Comparison of ENCODE assay signal across 21 mouse cellular contexts in genomic region chr14:36756056-36756455, GRCm38 (mm10).
DNase-seq lines count a peak whose midpoint lies in the region; ATAC-seq and TF ChIP-seq lines count a peak whose summit lies in the region.
"Had no signal": no experiment of that assay in that cellular context is flagged by ENCODE, and none has a peak within 500 bp of the region (broad histone marks: within the 10 kb centered on the region; RNA-seq: fewer than 3 reads in every experiment).

No protein-coding gene starts in this region.

- no peaks in the 10 kb centered on the region for H3K4me1 ChIP-seq in kidney, embryonic 15.5 days
- no peaks in the 10 kb centered on the region for H3K4me1 ChIP-seq in stomach, embryonic 15.5 days
- no peaks in the 10 kb centered on the region for H3K4me1 ChIP-seq in stomach, postnatal 0 days (replicated peaks; ENCODE audit: control insufficient read depth, insufficient read depth)
- H3K4me1 ChIP-seq: embryonic facial prominence, embryonic 13.5 days; embryonic facial prominence, embryonic 15.5 days; forebrain, embryonic 10.5 days; forebrain, embryonic 12.5 days had no signal

- no peak overlapping the region for H3K4me3 ChIP-seq in kidney, embryonic 15.5 days (replicated peaks)
- no peak overlapping the region for H3K4me3 ChIP-seq in stomach, embryonic 15.5 days (replicated peaks)
- no peak overlapping the region for H3K4me3 ChIP-seq in stomach, postnatal 0 days (ENCODE audit: low read depth, low read length)
- H3K4me3 ChIP-seq: embryonic facial prominence, embryonic 13.5 days; embryonic facial prominence, embryonic 15.5 days; erythroblast, embryonic 14.5 days; forebrain, embryonic 10.5 days; forebrain, embryonic 12.5 days had no signal

- H3K4me2 ChIP-seq in kidney, embryonic 15.5 days: no peak overlapping the region
- no peak overlapping the region for H3K4me2 ChIP-seq in stomach, embryonic 15.5 days
- H3K4me2 ChIP-seq in stomach, postnatal 0 days (replicated peaks; ENCODE audit: low read depth): no peak overlapping the region
- H3K4me2 ChIP-seq: embryonic facial prominence, embryonic 13.5 days; embryonic facial prominence, embryonic 15.5 days; forebrain, embryonic 12.5 days had no signal

- TF ChIP-seq CTCF in stomach, postnatal 0 days (IDR thresholded peaks at IDR 0.05; ENCODE audit: low read depth): no peak

- DNase-seq in cerebellum, postnatal 14 days: peak; percentile 23 to 24
- no peak for DNase-seq in cerebellum, adult 9-10 months
- DNase-seq in kidney, adult 11 months: no peak
- no peak for DNase-seq in stomach, postnatal 0 days (ENCODE audit: low spot score)
- DNase-seq: adrenal gland, adult 2 months; adrenal gland, postnatal 10 days; adrenal gland, postnatal 25 days; cerebellum, adult 11 months; cerebellum, adult 18-20 months; cerebellum, adult 8-10 months; cerebellum, postnatal 36 days; embryo, embryonic 11 days had no signal

- no peaks in the 10 kb centered on the region for H3K27me3 ChIP-seq in kidney, embryonic 15.5 days
- no peaks in the 10 kb centered on the region for H3K27me3 ChIP-seq in stomach, embryonic 15.5 days (replicated peaks)
- H3K27me3 ChIP-seq in stomach, postnatal 0 days (ENCODE audit: control insufficient read depth, insufficient read depth, low read length): no peaks in the 10 kb centered on the region
- H3K27me3 ChIP-seq: embryonic facial prominence, embryonic 13.5 days; embryonic facial prominence, embryonic 15.5 days; forebrain, embryonic 12.5 days had no signal

- WGBS in kidney, embryonic 15.5 days: 63% methylated on average over 6 of the region's 6 CpGs
- WGBS in stomach, embryonic 15.5 days: 79% methylated on average over 6 of the region's 6 CpGs
- 67% methylated on average over 6 of the region's 6 CpGs for WGBS in stomach, postnatal 0 days

- no peaks in the 10 kb centered on the region for H3K9me3 ChIP-seq in kidney, embryonic 15.5 days (replicated peaks)
- H3K9me3 ChIP-seq in stomach, embryonic 15.5 days: no peaks in the 10 kb centered on the region
- H3K9me3 ChIP-seq in stomach, postnatal 0 days (ENCODE audit: control insufficient read depth, low read length): no peaks in the 10 kb centered on the region
- H3K9me3 ChIP-seq: embryonic facial prominence, embryonic 13.5 days; embryonic facial prominence, embryonic 15.5 days; forebrain, embryonic 10.5 days; forebrain, embryonic 12.5 days had no signal

- H3K36me3 ChIP-seq in kidney, embryonic 15.5 days: no peaks in the 10 kb centered on the region
- no peaks in the 10 kb centered on the region for H3K36me3 ChIP-seq in stomach, embryonic 15.5 days
- no peaks in the 10 kb centered on the region for H3K36me3 ChIP-seq in stomach, postnatal 0 days (ENCODE audit: control insufficient read depth, insufficient read depth, low read length)
- H3K36me3 ChIP-seq: embryonic facial prominence, embryonic 13.5 days; embryonic facial prominence, embryonic 15.5 days; forebrain, embryonic 10.5 days; forebrain, embryonic 12.5 days had no signal

- TF ChIP-seq EP300 in stomach, postnatal 0 days (optimal IDR thresholded peaks at IDR 0.05): no peak

- no peak overlapping the region for H3K9ac ChIP-seq in kidney, embryonic 15.5 days
- no peak overlapping the region for H3K9ac ChIP-seq in stomach, embryonic 15.5 days
- H3K9ac ChIP-seq in stomach, postnatal 0 days (ENCODE audit: low read length): no peak overlapping the region
- H3K9ac ChIP-seq: embryonic facial prominence, embryonic 13.5 days; embryonic facial prominence, embryonic 15.5 days; forebrain, embryonic 12.5 days had no signal

- H3K27ac ChIP-seq in kidney, embryonic 15.5 days: no peak overlapping the region
- H3K27ac ChIP-seq in stomach, embryonic 15.5 days: no peak overlapping the region
- H3K27ac ChIP-seq in stomach, postnatal 0 days (replicated peaks): no peak overlapping the region
- H3K27ac ChIP-seq: embryonic facial prominence, embryonic 13.5 days; embryonic facial prominence, embryonic 15.5 days; forebrain, embryonic 10.5 days; forebrain, embryonic 12.5 days had no signal

- 0 out of 2 replicates have a peak, but pooled peaks have one; percentile 46 for ATAC-seq in kidney, embryonic 15.5 days (replicated peaks; ENCODE audit: low FRiP score)
- ATAC-seq in stomach, embryonic 15.5 days (ENCODE audit: insufficient read depth, low FRiP score, low read depth): 0 out of 2 replicates have a peak, but pooled peaks have one; percentile 27
- ATAC-seq in stomach, postnatal 0 days (ENCODE audit: low FRiP score, low TSS enrichment): no peak
- ATAC-seq: forebrain, embryonic 14.5 days; forebrain, embryonic 16.5 days had no signal

Comparison
In these comparisons a context has a peak if more than half of its experiments do, and no peak if none do; other contexts are left out.
1. DNase-seq: peak in cerebellum, postnatal 14 days (2 of 2); none in cerebellum, adult 9-10 months (single experiment), kidney, adult 11 months (single experiment) and stomach, postnatal 0 days (single experiment).